Mouse (Mus musculus) lung, postnatal 0 days (tissue): Measurements from ENCODE around the gene Bcl2l12. TPM values are rescaled to one million over a fixed set of nuclear protein-coding genes. Genes with fewer than 3 reads are reported as not detected.

ENCODE experiments used
- ATAC-seq: fragments of 200-750 bp; cut with Nextera tagmentation; 2 replicates; pipeline ENCODE4 v1.8.0; 2017; ENCODE audit warnings: moderate library complexity
- DNase-seq: peaks from one replicate; pipeline ENCODE4 v3.0.0-alpha.2; 2016; ENCODE audit warnings: low spot score
- H3K27ac ChIP-seq: fragments of 300-500 bp; sonication (generic); 2 replicates; pipeline ENCODE4 v1.5.1; 2014; ENCODE audit warnings: antibody characterized with exemption, mild to moderate bottlenecking, low read length, mixed read lengths
- H3K27me3 ChIP-seq: fragments of 300-500 bp; sonication (generic); replicated peaks from 2 replicates; pipeline ENCODE4 v1.6.1; 2014; ENCODE audit warnings: low read length, mixed read lengths; ENCODE audit not compliant: insufficient read depth
- H3K36me3 ChIP-seq: fragments of 300-500 bp; sonication (generic); 2 replicates; pipeline ENCODE4 v1.6.1; 2014; ENCODE audit warnings: low read length, mixed read lengths; ENCODE audit not compliant: insufficient read depth
- H3K4me1 ChIP-seq: fragments of 300-500 bp; sonication (generic); 2 replicates; pipeline ENCODE4 v1.6.1; 2014; ENCODE audit warnings: antibody characterized with exemption, low read depth, low read length, mixed read lengths; ENCODE audit not compliant: insufficient read depth
- H3K4me2 ChIP-seq: fragments of 300-500 bp; sonication (generic); replicated peaks from 2 replicates; pipeline ENCODE4 v1.6.1; 2014; ENCODE audit warnings: low read depth, mild to moderate bottlenecking, low read length, moderate library complexity, mixed read lengths
- H3K4me3 ChIP-seq: fragments of 300-500 bp; sonication (generic); 2 replicates; pipeline ENCODE4 v1.5.1; 2014; ENCODE audit warnings: low read depth, low read length
- H3K9ac ChIP-seq: fragments of 300-500 bp; sonication (generic); replicated peaks from 2 replicates; pipeline ENCODE4 v1.6.1; 2014; ENCODE audit warnings: low read depth, mild to moderate bottlenecking
- H3K9me3 ChIP-seq: fragments of 300-500 bp; sonication (generic); 2 replicates; pipeline ENCODE4 v1.6.1; 2016; ENCODE audit warnings: low read length, mixed read lengths
- CTCF ChIP-seq: IDR thresholded peaks from 2 replicates; pipeline ENCODE4 v1.5.1; 2016; ENCODE audit warnings: antibody characterized with exemption, mild to moderate bottlenecking
- EP300 ChIP-seq: IDR thresholded peaks from 2 replicates; pipeline ENCODE4 v1.6.1; 2016; ENCODE audit warnings: antibody characterized with exemption, mild to moderate bottlenecking, control low read depth
- WGBS: fragments of 180-500 bp; shearing (Covaris S2); extraction: QIAGEN DNeasy Blood & Tissue Kit; methylation state at CpG from one replicate; pipeline ENCODE4 v1.1.7; 2014; 5-methylcytosine and 5-hydroxymethylcytosine counted together
- polyA plus RNA-seq: library from polyadenylated mRNA; unstranded; fragments of >200 nt; fragmentation: Nextera tagmentation; extraction: Ambion mirVana; gene quantifications from 2 replicates; pipeline ENCODE4 v1.2.1, GENCODE M21; 2015

Bcl2l12 gene
- polyA plus RNA-seq, 1 experiment from 2014 or later, result 29.0 TPM

DNA sequence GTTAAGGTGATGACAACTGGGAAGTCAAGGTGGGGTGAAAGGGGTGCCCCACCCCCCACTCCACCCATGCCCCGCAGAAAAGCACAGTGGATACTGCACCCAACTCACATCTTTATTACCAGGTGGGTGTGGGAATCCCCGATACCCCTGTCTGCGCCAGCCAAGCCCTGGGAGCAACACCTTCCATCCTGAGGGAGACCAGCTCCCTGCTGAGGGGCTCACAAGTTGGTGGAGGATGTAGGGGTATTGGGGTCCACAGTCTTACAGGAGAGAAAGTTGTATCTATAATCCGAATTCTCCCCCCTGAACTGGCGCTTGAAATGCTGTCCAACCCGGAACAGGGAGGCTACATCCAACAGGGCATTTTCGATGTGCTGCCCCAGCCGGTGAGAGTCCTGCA, 39.2 kb downstream of the Bcl2l12 start:
- no peaks in the 10 kb centered on the region for H3K9me3 ChIP-seq
- no peak overlapping the region for H3K4me2 ChIP-seq
- H3K9ac ChIP-seq, result no peak overlapping the region
- DNase-seq (no peak), ATAC-seq (no peak)
- no peak overlapping the region for H3K27ac ChIP-seq
- WGBS, result 70% methylated on average over 8 of the region's 8 CpGs
- H3K4me3 ChIP-seq, result no peak overlapping the region
- no peaks in the 10 kb centered on the region for H3K27me3 ChIP-seq
- no peaks in the 10 kb centered on the region for H3K36me3 ChIP-seq
- TF ChIP-seq CTCF (no peak), EP300 (no peak)
- no peaks in the 10 kb centered on the region for H3K4me1 ChIP-seq

DNA sequence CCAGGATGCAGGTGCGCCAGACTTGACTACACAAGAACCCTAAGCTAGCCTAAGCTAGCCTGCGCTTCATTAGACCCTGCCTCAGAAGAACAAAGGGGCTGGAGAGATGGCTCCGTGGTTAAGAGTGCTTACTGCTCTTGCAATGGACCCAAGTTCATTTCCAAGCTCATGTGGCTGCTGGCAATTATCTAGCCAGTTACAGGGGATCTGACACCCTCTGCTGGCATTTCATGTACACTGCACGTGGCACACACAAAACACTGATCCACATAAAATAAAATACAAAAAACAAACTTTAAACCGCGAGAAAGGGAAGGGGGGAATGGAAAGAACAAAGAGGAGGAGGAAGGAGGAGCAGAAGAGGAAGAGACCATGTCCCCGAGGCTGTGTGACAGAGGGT, 40.3 kb downstream of the Bcl2l12 start:
- Histone ChIP-seq H3K27me3 (no peaks in the 10 kb centered on the region), H3K4me2 (no peak overlapping the region), H3K27ac (no peak overlapping the region), H3K36me3 (no peaks in the 10 kb centered on the region), H3K9me3 (no peaks in the 10 kb centered on the region), H3K9ac (no peak overlapping the region), H3K4me3 (no peak overlapping the region), H3K4me1 (no peaks in the 10 kb centered on the region)
- WGBS, result 45% methylated on average over 7 of the region's 7 CpGs
- DNase-seq (peak; percentile 81), ATAC-seq (peak; percentile 23)
- no peak for TF ChIP-seq EP300
- TF ChIP-seq CTCF, result peak; percentile 86

- peak; percentile 51 for ATAC-seq
- WGBS, result 63% methylated on average over 20 of the region's 20 CpGs
- Histone ChIP-seq H3K36me3 (no peaks in the 10 kb centered on the region), H3K9ac (no peak overlapping the region), H3K4me1 (no peaks in the 10 kb centered on the region; the same call in 1 of the 2 replicates), H3K4me2 (no peak overlapping the region), H3K27ac (peak overlapping the region; percentile 43), H3K4me3 (no peak overlapping the region), H3K9me3 (no peaks in the 10 kb centered on the region), H3K27me3 (no peaks in the 10 kb centered on the region)
- DNase-seq, result peak; percentile 64
- TF ChIP-seq CTCF, result no peak
- TF ChIP-seq EP300, result no peak
Measured at GRCm38 (mm10) chr7:44957183-44957835, 41.2 kb downstream of the Bcl2l12 start.

- no peak for DNase-seq
- no peak for ATAC-seq
- H3K9ac ChIP-seq, result no peak overlapping the region
- no peaks in the 10 kb centered on the region for H3K36me3 ChIP-seq
- 0 out of 2 replicates have a peak, but pooled peaks cover 4% of the 10 kb centered on the region for H3K27me3 ChIP-seq
- no peak overlapping the region for H3K27ac ChIP-seq
- 66% methylated on average over 6 of the region's 6 CpGs for WGBS
- no peak for TF ChIP-seq CTCF
- TF ChIP-seq EP300, result no peak
- no peaks in the 10 kb centered on the region; the same call in 1 of the 2 replicates for H3K4me1 ChIP-seq
- H3K9me3 ChIP-seq, result no peaks in the 10 kb centered on the region
- H3K4me3 ChIP-seq, result no peak overlapping the region
- no peak overlapping the region for H3K4me2 ChIP-seq
Measured at GRCm38 (mm10) chr7:44956266-44956665, 42.2 kb downstream of the Bcl2l12 start.

DNA sequence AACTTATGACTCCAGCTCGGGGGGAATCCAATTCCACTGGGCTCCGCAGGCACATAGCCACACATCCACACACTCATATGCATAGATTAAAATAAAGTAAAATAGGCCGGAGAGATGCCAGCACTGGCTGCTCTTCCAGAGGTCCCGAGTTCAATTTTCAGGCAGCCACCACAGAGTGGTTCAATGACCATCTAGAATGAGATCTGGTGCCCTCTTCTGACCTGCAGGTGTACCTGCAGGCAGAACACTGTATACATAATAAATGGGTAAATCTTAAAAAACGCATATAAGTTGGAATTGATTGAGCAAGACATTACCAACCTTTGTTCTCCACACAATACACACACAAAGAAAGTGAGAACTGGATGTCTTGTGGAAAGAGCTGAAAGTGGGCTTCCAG, 42.9 kb downstream of the Bcl2l12 start:
- H3K4me2 ChIP-seq, result no peak overlapping the region
- H3K36me3 ChIP-seq, result no peaks in the 10 kb centered on the region
- H3K27me3 ChIP-seq, result 0 out of 2 replicates have a peak, but pooled peaks cover 4% of the 10 kb centered on the region
- ATAC-seq (no peak), DNase-seq (peak; percentile 55)
- no peaks in the 10 kb centered on the region for H3K9me3 ChIP-seq
- 42% methylated on average over 5 of the region's 5 CpGs for WGBS
- no peaks in the 10 kb centered on the region; the same call in 1 of the 2 replicates for H3K4me1 ChIP-seq
- H3K9ac ChIP-seq, result no peak overlapping the region
- H3K4me3 ChIP-seq, result no peak overlapping the region
- H3K27ac ChIP-seq, result no peak overlapping the region
- TF ChIP-seq EP300 (no peak), CTCF (peak; percentile 67)

- ATAC-seq (no peak), DNase-seq (no peak)
- Histone ChIP-seq H3K9ac (no peak overlapping the region), H3K4me3 (no peak overlapping the region), H3K27me3 (0 out of 2 replicates have a peak, but pooled peaks cover 4% of the 10 kb centered on the region), H3K36me3 (no peaks in the 10 kb centered on the region), H3K9me3 (no peaks in the 10 kb centered on the region), H3K4me2 (no peak overlapping the region), H3K27ac (no peak overlapping the region), H3K4me1 (no peaks in the 10 kb centered on the region; the same call in 1 of the 2 replicates)
- 79% methylated on average over 12 of the region's 12 CpGs for WGBS
- TF ChIP-seq EP300 (no peak), CTCF (no peak)
Measured at GRCm38 (mm10) chr7:44954091-44954885, 44.2 kb downstream of the Bcl2l12 start.
